Mouse (Mus musculus): ENCODE data around the gene Coq7. TPM values are rescaled to one million over a fixed set of nuclear protein-coding genes. Genes with fewer than 3 reads are reported as not detected.

The Coq7 gene
- polyA plus RNA-seq, 1 experiment from 2014 or later = 53.4 TPM

GRCm38 (mm10) chr7:118461400-118462136, 71.6 kb downstream of the Coq7 start:
- TF ChIP-seq EP300 (IDR thresholded peaks at IDR 0.05; ENCODE audit: low read depth) = no peak
- TF ChIP-seq CTCF (IDR thresholded peaks at IDR 0.05; ENCODE audit: low read depth) = no peak
- Histone ChIP-seq H3K36me3 (replicated peaks; ENCODE audit: insufficient read depth, low read length) (no peaks in the 10 kb centered on the region), H3K27ac (ENCODE audit: low read depth) (no peak overlapping the region), H3K4me1 (ENCODE audit: insufficient read depth) (peaks cover 6% of the 10 kb centered on the region), H3K9ac (replicated peaks) (no peak overlapping the region), H3K9me3 (ENCODE audit: low read length) (no peaks in the 10 kb centered on the region), H3K27me3 (ENCODE audit: insufficient read depth, low read length) (no peaks in the 10 kb centered on the region), H3K4me3 (ENCODE audit: low read depth, low read length) (no peak overlapping the region), H3K4me2 (ENCODE audit: low read depth, low read length) (no peak overlapping the region)
- DNase-seq (no peak), ATAC-seq (no peak)
- WGBS (ENCODE audit: insufficient replicate concordance) = 58% methylated on average over 16 of the region's 16 CpGs

Other genes starting within 250 kb of the Coq7 start
- gene Syt17, start 85.1 kb downstream of the Coq7 start, polyA plus RNA-seq (2015; fragmentation: Nextera tagmentation; extraction: Ambion mirVana) = 0.06 and 0.08 TPM in 2 replicates
- 1.3 TPM in 2 replicates for gene Itpripl2, start 41.4 kb downstream of the Coq7 start, polyA plus RNA-seq (2015; fragmentation: Nextera tagmentation; extraction: Ambion mirVana)
- 0.18 and 0.33 TPM in 2 replicates for gene Tmc7, start 51.4 kb upstream of the Coq7 start, polyA plus RNA-seq (2015; fragmentation: Nextera tagmentation; extraction: Ambion mirVana)
- 0.02 and 0.05 TPM in 2 replicates for gene Tmc5, start 63.9 kb upstream of the Coq7 start, polyA plus RNA-seq (2015; fragmentation: Nextera tagmentation; extraction: Ambion mirVana)
- gene Gde1, start 172.4 kb upstream of the Coq7 start, polyA plus RNA-seq (2015; fragmentation: Nextera tagmentation; extraction: Ambion mirVana) = 40.1 and 43.1 TPM in 2 replicates
- gene Ccp110, start 179.2 kb upstream of the Coq7 start, polyA plus RNA-seq (2015; fragmentation: Nextera tagmentation; extraction: Ambion mirVana) = 2.7 and 3.5 TPM in 2 replicates
- 19.3 and 20.5 TPM in 2 replicates for gene Vps35l, start 206.9 kb upstream of the Coq7 start, polyA plus RNA-seq (2015; fragmentation: Nextera tagmentation; extraction: Ambion mirVana)